Mouse (Mus musculus) megakaryocyte, adult 5-6 weeks (primary cell): ENCODE data around the gene Heatr5a. TPM values are rescaled to one million over a fixed set of nuclear protein-coding genes. Genes with fewer than 3 reads are reported as not detected.

Experiments used
- ATAC-seq: 2 replicates; pipeline ENCODE4 v1.8.0; 2016; ENCODE audit warnings: mild to moderate bottlenecking, inconsistent platforms; ENCODE audit not compliant: poor library complexity, severe bottlenecking
- total RNA-seq, 2 experiments: library from RNA; stranded (forward) in 1 of 2; stranded (reverse) in 1 of 2; fragments of 153-499, 151-499 nt in 1 of 2; fragments of 221-1000, 200-1000 nt in 1 of 2; gene quantifications; 2 replicates each; pipeline versions ENCODE4 v1.2.3 to v1.2.4; 2015 to 2017

The Heatr5a gene
- total RNA-seq, 2 experiments from 2014 or later: 37.7 to 43.4 TPM

DNA sequence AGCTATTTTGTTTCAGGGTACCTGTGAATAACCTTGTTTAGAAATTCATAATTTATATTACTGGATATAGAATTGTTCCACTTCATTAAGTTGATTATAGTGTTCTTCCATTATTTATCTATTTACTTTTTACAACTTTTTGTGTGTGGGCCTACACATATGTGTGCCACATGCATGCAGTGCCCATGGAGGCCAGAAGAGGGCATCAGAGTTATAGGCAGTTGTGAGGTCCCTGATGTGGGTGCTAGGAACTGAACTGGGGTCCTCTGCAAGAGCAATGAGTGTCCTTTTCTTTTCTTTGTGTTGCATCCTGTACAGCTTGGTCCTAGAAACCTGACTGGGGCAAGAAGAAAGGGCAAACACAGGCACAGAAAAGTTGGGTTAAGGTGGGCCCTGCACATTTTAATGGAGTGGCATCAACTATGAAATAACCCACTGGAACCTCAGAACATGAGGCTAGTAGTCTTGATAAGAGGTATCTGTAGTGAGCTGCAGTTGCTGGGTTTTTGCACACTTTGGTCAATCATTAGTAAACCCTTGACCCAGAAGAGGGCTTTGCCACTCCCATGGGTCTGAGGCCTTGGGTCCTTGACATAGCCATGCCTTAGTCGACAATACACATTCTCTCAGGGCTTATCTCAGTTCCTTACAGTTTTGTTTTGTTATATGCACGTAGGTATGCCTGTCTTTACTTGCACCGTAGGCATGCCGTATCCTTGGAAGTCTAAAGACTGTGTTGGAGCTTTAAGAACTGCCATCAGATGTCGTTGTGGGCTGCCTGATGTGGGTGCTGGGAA lies 1.3 kb upstream of the Heatr5a start:
- ATAC-seq: no peak

- peak; percentile 36 for ATAC-seq
Measured at GRCm38 (mm10) chr12:51970352-51971069, 610 bp downstream of the Heatr5a start.

DNA sequence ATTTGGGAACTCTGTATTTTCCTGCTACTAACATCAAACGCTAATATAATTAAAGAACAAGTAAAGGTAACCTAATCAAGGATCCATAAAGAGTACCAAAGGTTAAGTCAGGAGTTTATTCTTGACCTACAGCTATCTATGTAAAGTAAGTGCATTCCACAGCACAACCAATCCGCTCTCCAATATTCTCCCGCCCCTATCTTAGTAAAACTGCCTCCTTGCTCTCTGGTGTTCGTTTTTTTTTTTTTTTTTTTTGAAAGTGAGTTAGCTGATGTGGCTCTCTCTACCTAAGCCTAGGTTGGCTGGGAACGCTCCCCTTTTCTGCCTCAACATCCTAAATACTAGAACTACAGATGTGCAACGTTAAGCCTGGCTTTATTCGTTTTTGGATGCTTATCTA lies 1.2 kb downstream of the Heatr5a start:
- ATAC-seq: no peak

GRCm38 (mm10) chr12:51969092-51969491 lies 2.0 kb downstream of the Heatr5a start:
- no peak for ATAC-seq

- peak; percentile 57 for ATAC-seq
Measured at GRCm38 (mm10) chr12:51967915-51968595, 3.1 kb downstream of the Heatr5a start.

DNA sequence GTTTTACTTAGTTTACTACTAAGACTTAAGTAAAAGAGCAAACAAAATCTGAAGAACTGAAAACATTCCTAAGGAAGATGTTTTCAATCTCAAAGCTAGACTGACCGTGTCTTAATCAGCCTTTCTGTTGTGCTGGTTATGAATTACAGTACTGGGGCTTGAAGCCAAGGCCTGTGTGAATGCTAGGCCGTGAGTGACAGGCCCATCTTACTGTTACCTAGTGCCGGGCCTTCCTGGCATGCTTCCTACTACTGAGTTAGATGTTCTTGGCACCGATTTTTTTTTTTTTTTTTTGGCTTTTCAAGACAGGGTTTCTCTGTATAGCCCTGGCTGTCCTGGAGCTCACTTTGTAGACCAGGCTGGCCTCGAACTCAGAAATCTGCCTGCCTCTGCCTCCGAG lies 13.5 kb downstream of the Heatr5a start:
- no peak for ATAC-seq

DNA sequence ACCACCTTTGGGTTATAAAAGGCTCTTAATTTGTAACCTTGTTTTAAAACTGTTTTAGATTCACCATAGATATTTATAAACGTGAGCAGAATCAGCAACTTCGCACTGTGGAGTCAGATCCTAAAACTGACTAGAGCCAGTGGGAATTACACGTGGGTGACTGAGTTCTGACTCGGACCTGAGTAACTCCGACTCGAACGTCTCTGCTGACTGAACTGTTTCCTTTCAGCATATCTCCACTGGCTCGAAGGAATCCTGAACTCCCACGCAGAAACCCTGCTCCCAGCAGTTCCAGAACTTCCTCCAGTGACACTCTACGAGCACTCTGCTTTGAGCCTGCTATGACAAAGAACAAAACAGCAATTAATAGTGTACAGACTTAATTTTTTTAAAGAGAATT lies 18.8 kb downstream of the Heatr5a start:
- ATAC-seq: no peak

GRCm38 (mm10) chr12:51947498-51947945 lies 23.6 kb downstream of the Heatr5a start:
- ATAC-seq: no peak

DNA sequence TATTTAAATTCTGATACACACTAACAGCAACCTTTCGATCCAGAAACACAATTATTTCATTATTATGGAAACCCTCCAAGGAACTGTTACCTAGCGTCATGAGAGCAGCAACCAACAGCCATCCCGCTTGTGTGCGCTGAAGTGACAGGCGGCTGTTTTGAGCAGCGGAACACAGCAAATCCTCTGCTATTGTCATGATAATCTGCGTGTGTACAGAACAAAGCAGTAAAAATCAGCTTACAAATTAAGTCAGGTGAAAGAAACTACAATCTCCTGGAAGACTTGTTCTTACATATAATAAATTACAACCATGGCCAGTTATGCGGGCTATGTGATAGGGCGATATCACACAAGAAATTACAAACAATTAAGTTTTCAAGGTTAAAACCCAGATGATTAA lies 25.8 kb downstream of the Heatr5a start:
- ATAC-seq: no peak

DNA sequence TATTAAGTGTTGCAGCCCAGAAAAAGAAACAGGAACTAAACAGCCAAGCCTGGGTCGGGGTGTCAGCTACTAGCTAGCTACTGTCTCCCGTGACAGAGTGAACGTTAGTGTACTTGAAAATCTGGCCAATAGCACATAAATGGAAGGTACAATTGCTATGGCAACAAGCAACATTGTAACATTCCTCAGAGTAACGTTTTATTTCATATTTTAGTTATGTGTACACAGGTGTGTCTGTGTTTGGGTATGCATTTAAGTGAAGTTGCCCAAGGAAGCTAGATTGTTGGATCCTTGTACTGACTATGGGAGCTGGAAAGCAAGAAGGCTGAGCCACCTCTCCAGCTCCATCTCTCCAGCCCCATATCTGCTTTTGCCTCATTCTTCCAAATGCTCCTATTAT lies 31.3 kb downstream of the Heatr5a start:
- ATAC-seq: no peak

DNA sequence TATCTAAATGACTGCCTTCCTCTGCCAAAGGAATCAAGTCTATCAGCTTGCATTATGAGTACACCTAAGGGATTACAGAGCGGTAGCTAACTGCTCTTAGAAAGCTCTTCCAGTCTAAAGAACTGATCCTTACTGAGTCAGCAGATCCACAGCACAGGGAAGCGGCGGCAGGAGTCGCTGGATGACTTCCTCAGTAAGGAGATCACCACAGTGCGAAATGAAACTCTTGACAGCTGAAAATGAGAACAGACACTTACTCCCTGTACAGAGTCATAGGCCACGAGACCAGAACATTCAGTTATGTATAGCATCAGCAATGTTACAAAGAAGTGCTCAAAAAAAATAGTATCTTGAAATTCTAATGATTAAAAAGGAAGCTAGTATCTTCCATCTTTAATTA lies 33.2 kb downstream of the Heatr5a start:
- no peak for ATAC-seq

GRCm38 (mm10) chr12:51929630-51930029 lies 41.5 kb downstream of the Heatr5a start:
- no peak for ATAC-seq

GRCm38 (mm10) chr12:51917191-51917590 lies 53.9 kb downstream of the Heatr5a start:
- ATAC-seq: no peak

DNA sequence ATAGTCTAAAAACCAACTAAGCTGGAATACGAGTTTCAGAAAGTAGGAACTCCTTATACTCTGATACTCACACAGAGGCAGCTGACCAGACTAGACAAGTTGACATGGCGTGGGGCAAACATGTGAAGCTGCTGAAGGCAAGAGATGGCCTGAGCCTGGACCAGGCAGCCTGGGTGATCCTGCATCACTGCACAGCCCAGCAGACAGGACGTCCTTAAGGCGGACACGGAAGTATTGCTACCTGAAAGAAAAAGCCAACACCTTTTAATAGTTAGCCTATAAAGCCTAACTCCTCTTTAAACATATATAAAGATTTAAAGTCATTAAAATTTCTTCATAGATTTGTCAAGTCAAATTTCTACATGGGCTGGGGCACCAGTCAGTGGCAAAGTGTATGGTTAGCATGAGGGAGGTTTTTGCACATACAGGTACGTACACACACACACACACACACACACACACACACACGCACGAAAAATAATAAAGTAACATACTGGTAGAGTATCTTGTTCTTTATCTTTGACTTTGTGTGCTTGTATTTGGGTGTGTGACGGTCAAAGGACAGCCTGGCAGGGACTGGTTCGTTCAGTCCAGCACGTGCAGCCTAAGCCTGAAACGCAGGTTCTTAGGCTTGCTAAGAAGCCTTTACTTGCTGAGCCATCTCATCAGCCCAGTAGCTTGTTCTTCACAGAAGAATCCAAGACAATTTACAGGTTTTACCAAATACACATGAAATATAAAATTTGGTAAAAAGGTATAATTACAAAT lies 56.0 kb downstream of the Heatr5a start:
- ATAC-seq: no peak

DNA sequence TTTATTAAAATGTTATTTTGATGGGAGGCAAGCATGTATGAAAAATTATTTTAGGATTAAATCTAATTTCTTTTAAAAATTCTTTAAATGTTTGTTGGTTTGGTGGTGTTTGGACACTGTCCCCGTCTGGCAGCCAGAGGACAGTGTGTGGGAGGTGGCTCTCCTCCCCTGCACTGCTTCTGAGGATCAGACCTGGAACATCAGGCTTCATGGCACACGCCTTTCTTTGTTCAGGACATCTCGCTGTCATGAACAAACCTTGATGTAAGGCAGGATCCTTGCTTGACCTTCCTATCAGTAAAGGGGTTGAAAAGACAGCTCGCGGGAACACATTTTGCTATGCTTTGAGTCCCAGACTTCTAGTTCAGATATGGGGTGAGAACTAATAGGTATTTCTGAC lies 61.9 kb downstream of the Heatr5a start:
- no peak for ATAC-seq

GRCm38 (mm10) chr12:51907543-51907942 lies 63.6 kb downstream of the Heatr5a start:
- no peak for ATAC-seq

- ATAC-seq: no peak
Measured at GRCm38 (mm10) chr12:51900551-51900950, 70.6 kb downstream of the Heatr5a start.

GRCm38 (mm10) chr12:51896901-51897300 lies 74.2 kb downstream of the Heatr5a start:
- ATAC-seq: no peak

- no peak for ATAC-seq
Measured at GRCm38 (mm10) chr12:51888609-51889008, 82.5 kb downstream of the Heatr5a start.

GRCm38 (mm10) chr12:51887301-51888290 lies 83.5 kb downstream of the Heatr5a start:
- ATAC-seq: peak; percentile 55
